Mouse (Mus musculus) lung, postnatal 0 days (tissue): Measurements from ENCODE around the gene Rftn1. TPM values are rescaled to one million over a fixed set of nuclear protein-coding genes. Genes with fewer than 3 reads are reported as not detected.
A peak's percentile ranks its signal among the peaks of the same experiment; 100 is the strongest.

Experiments
- ATAC-seq: fragments of 200-750 bp; cut with Nextera tagmentation; 2 replicates; pipeline ENCODE4 v1.8.0; 2017; ENCODE audit warnings: moderate library complexity
- DNase-seq: peaks from one replicate; pipeline ENCODE4 v3.0.0-alpha.2; 2016; ENCODE audit warnings: low spot score
- H3K27ac ChIP-seq: fragments of 300-500 bp; sonication (generic); 2 replicates; pipeline ENCODE4 v1.5.1; 2014; ENCODE audit warnings: antibody characterized with exemption, mild to moderate bottlenecking, low read length, mixed read lengths
- H3K27me3 ChIP-seq: fragments of 300-500 bp; sonication (generic); replicated peaks from 2 replicates; pipeline ENCODE4 v1.6.1; 2014; ENCODE audit warnings: low read length, mixed read lengths; ENCODE audit not compliant: insufficient read depth
- H3K36me3 ChIP-seq: fragments of 300-500 bp; sonication (generic); 2 replicates; pipeline ENCODE4 v1.6.1; 2014; ENCODE audit warnings: low read length, mixed read lengths; ENCODE audit not compliant: insufficient read depth
- H3K4me1 ChIP-seq: fragments of 300-500 bp; sonication (generic); 2 replicates; pipeline ENCODE4 v1.6.1; 2014; ENCODE audit warnings: antibody characterized with exemption, low read depth, low read length, mixed read lengths; ENCODE audit not compliant: insufficient read depth
- H3K4me2 ChIP-seq: fragments of 300-500 bp; sonication (generic); replicated peaks from 2 replicates; pipeline ENCODE4 v1.6.1; 2014; ENCODE audit warnings: low read depth, mild to moderate bottlenecking, low read length, moderate library complexity, mixed read lengths
- H3K4me3 ChIP-seq: fragments of 300-500 bp; sonication (generic); 2 replicates; pipeline ENCODE4 v1.5.1; 2014; ENCODE audit warnings: low read depth, low read length
- H3K9ac ChIP-seq: fragments of 300-500 bp; sonication (generic); replicated peaks from 2 replicates; pipeline ENCODE4 v1.6.1; 2014; ENCODE audit warnings: low read depth, mild to moderate bottlenecking
- H3K9me3 ChIP-seq: fragments of 300-500 bp; sonication (generic); 2 replicates; pipeline ENCODE4 v1.6.1; 2016; ENCODE audit warnings: low read length, mixed read lengths
- CTCF ChIP-seq: IDR thresholded peaks from 2 replicates; pipeline ENCODE4 v1.5.1; 2016; ENCODE audit warnings: antibody characterized with exemption, mild to moderate bottlenecking
- EP300 ChIP-seq: IDR thresholded peaks from 2 replicates; pipeline ENCODE4 v1.6.1; 2016; ENCODE audit warnings: antibody characterized with exemption, mild to moderate bottlenecking, control low read depth
- WGBS: fragments of 180-500 bp; shearing (Covaris S2); extraction: QIAGEN DNeasy Blood & Tissue Kit; methylation state at CpG from one replicate; pipeline ENCODE4 v1.1.7; 2014; 5-methylcytosine and 5-hydroxymethylcytosine counted together
- polyA plus RNA-seq: library from polyadenylated mRNA; unstranded; fragments of >200 nt; fragmentation: Nextera tagmentation; extraction: Ambion mirVana; gene quantifications from 2 replicates; pipeline ENCODE4 v1.2.1, GENCODE M21; 2015

The Rftn1 gene
- polyA plus RNA-seq, 1 experiment from 2014 or later, result 18.2 TPM

GRCm38 (mm10) chr17:50185616-50186015, 4.9 kb downstream of the Rftn1 start:
- TF ChIP-seq CTCF, result no peak
- Histone ChIP-seq H3K4me1 (no peaks in the 10 kb centered on the region; the same call in 1 of the 2 replicates), H3K36me3 (no peaks in the 10 kb centered on the region), H3K27me3 (peaks cover 4% of the 10 kb centered on the region; the same call in 1 of the 2 replicates), H3K27ac (no peak overlapping the region), H3K9ac (no peak overlapping the region), H3K4me3 (no peak overlapping the region), H3K4me2 (no peak overlapping the region), H3K9me3 (no peaks in the 10 kb centered on the region)
- ATAC-seq (no peak), DNase-seq (peak; percentile 19)
- WGBS, result 67% methylated on average over 5 of the region's 5 CpGs

GRCm38 (mm10) chr17:50185083-50185482, 5.4 kb downstream of the Rftn1 start:
- Histone ChIP-seq H3K27me3 (0 out of 2 replicates have a peak, but pooled peaks cover 4% of the 10 kb centered on the region), H3K9ac (no peak overlapping the region), H3K4me2 (no peak overlapping the region), H3K27ac (no peak overlapping the region), H3K4me3 (no peak overlapping the region), H3K9me3 (no peaks in the 10 kb centered on the region), H3K36me3 (no peaks in the 10 kb centered on the region), H3K4me1 (no peaks in the 10 kb centered on the region; the same call in 1 of the 2 replicates)
- DNase-seq (no peak), ATAC-seq (no peak)
- 76% methylated on average over 4 of the region's 4 CpGs for WGBS
- TF ChIP-seq CTCF (no peak), EP300 (no peak)

- Histone ChIP-seq H3K4me2 (no peak overlapping the region), H3K9me3 (no peaks in the 10 kb centered on the region), H3K9ac (no peak overlapping the region), H3K27ac (no peak overlapping the region), H3K27me3 (no peaks in the 10 kb centered on the region), H3K4me1 (no peaks in the 10 kb centered on the region), H3K4me3 (no peak overlapping the region), H3K36me3 (no peaks in the 10 kb centered on the region)
- no peak for ATAC-seq
- 80% methylated on average over 12 of the region's 12 CpGs for WGBS
- DNase-seq, result no peak
- TF ChIP-seq EP300 (no peak), CTCF (no peak)
Measured at GRCm38 (mm10) chr17:50184217-50185038, 6.0 kb downstream of the Rftn1 start.

- Histone ChIP-seq H3K9ac (no peak overlapping the region), H3K4me2 (no peak overlapping the region), H3K4me1 (no peaks in the 10 kb centered on the region), H3K9me3 (no peaks in the 10 kb centered on the region), H3K27ac (no peak overlapping the region), H3K4me3 (no peak overlapping the region), H3K36me3 (no peaks in the 10 kb centered on the region), H3K27me3 (no peaks in the 10 kb centered on the region)
- no peak for TF ChIP-seq CTCF
- no peak for TF ChIP-seq EP300
- 72% methylated on average over 4 of the region's 4 CpGs for WGBS
- ATAC-seq (no peak), DNase-seq (no peak)
Measured at GRCm38 (mm10) chr17:50183300-50183699, 7.2 kb downstream of the Rftn1 start.

GRCm38 (mm10) chr17:50182542-50182951, 7.9 kb downstream of the Rftn1 start:
- ATAC-seq, result no peak
- DNase-seq, result no peak
- 49% methylated on average over 3 of the region's 3 CpGs for WGBS

GRCm38 (mm10) chr17:50180899-50181570, 9.4 kb downstream of the Rftn1 start:
- Histone ChIP-seq H3K36me3 (no peaks in the 10 kb centered on the region), H3K9me3 (no peaks in the 10 kb centered on the region), H3K4me2 (no peak overlapping the region), H3K4me3 (no peak overlapping the region), H3K9ac (no peak overlapping the region), H3K4me1 (no peaks in the 10 kb centered on the region), H3K27ac (no peak overlapping the region), H3K27me3 (no peaks in the 10 kb centered on the region)
- WGBS, result 82% methylated on average over 4 of the region's 4 CpGs
- DNase-seq (no peak), ATAC-seq (no peak)
- TF ChIP-seq CTCF (no peak), EP300 (no peak)

More at GRCm38 (mm10) chr17:50182542-50182951, 7.9 kb downstream of the Rftn1 start:
- no peaks in the 10 kb centered on the region for H3K9me3 ChIP-seq
- H3K27me3 ChIP-seq, result no peaks in the 10 kb centered on the region
- no peak overlapping the region for H3K4me3 ChIP-seq
- no peak overlapping the region for H3K27ac ChIP-seq
- H3K9ac ChIP-seq, result no peak overlapping the region
- H3K36me3 ChIP-seq, result no peaks in the 10 kb centered on the region
- H3K4me1 ChIP-seq, result no peaks in the 10 kb centered on the region
- TF ChIP-seq EP300, result no peak
- TF ChIP-seq CTCF, result no peak
- no peak overlapping the region for H3K4me2 ChIP-seq
